Mouse (Mus musculus) brain, adult 2 months (tissue): ENCODE results near the gene Gm28308.

Source experiments
- DNase-seq: peaks from one replicate; pipeline ENCODE4 v3.0.0; 2011; ENCODE audit warnings: low read depth, low spot score

Gene Gm28308

DNA sequence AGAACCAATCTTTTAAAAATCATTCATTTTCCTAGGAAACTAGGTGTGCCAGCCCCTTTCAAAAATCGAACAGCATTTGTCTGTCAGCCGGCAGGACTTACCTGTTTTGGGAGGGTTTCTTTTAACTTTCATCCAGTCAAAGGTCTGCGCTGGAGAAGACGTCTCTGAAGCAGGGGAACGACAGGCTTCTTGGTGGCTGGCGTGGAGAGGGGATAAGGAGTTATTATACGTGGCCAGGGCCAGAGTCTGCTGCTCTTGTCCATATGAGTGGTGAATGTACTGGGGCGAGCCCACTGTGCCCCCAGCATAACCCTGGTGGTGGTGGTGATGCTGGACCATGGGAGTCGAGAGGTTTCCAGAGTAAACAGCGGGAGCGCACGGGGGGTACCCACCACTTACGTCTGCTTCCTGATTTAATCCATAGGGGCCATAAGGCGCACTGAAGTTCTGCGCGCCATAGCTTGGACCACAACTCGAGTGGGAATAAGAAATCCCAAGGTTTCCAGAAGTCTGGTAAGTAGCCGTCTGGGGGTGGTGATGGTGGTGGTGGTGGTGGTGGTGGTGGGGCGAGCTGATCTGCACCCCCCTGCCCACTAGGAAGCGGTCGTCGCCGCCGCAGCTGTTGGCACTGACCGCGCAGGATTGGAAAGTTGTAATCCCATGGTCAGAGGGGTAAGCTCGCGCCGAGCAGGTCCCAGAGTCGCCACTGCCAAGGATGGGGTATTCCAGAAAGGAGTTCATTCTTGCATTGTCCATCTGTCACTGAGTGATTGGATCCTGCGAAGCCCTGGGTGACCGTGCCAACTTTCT lies 55.5 kb downstream of the Gm28308 start:
- DNase-seq: no peak

DNA sequence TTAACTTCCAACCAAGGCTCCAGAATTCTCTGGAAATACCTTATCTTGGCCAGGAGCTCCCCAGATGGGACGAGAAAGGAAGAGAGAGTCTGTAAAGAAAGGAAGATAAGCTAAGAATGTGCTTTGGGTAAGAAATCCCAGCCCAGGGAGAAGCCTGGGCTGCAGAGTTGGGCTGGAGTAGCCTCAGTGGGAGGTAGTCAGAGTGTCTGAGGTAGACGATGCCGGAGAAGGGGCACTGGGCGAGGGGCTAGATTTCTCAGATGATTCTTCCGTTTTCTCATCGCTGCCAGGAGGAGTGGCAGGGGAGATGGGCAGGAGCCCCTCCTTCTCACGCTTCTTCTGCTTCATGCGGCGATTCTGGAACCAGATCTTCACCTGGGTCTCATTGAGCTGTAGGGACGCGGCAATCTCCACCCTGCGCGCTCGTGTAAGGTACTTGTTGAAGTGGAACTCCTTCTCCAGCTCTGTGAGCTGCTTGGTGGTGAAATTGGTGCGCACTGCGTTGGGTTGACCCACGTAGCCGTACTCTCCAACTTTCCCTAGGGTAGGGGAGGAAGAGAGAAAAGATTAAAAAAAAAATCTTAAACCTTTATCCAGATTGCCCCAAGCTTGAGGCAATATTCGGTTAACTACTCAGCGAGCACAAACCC lies 56.5 kb downstream of the Gm28308 start:
- DNase-seq: no peak

GRCm38 (mm10) chr6:52155471-52155870 lies 57.7 kb downstream of the Gm28308 start:
- DNase-seq: no peak

- DNase-seq: no peak
Measured at GRCm38 (mm10) chr6:52154044-52154443, 59.1 kb downstream of the Gm28308 start.

DNA sequence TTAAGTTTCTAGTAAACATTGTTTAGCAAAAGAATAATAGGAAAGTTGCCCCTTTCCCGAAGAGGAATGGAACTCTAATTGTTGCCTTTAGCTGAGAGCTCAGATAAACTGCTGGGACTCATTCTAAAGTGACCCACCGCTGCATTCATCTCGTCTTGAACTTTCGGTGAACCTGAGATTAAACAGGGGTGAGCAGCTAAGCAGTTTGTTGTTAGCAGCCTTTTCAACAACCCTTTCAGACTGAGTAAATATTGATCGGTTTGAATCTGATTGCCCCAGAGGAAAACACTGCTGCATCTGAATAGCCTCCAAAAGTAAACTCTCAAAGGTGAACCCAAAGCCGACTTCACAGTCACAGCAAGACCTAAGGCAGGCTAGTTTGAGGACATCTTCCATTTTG lies 59.9 kb downstream of the Gm28308 start:
- no peak for DNase-seq

DNA sequence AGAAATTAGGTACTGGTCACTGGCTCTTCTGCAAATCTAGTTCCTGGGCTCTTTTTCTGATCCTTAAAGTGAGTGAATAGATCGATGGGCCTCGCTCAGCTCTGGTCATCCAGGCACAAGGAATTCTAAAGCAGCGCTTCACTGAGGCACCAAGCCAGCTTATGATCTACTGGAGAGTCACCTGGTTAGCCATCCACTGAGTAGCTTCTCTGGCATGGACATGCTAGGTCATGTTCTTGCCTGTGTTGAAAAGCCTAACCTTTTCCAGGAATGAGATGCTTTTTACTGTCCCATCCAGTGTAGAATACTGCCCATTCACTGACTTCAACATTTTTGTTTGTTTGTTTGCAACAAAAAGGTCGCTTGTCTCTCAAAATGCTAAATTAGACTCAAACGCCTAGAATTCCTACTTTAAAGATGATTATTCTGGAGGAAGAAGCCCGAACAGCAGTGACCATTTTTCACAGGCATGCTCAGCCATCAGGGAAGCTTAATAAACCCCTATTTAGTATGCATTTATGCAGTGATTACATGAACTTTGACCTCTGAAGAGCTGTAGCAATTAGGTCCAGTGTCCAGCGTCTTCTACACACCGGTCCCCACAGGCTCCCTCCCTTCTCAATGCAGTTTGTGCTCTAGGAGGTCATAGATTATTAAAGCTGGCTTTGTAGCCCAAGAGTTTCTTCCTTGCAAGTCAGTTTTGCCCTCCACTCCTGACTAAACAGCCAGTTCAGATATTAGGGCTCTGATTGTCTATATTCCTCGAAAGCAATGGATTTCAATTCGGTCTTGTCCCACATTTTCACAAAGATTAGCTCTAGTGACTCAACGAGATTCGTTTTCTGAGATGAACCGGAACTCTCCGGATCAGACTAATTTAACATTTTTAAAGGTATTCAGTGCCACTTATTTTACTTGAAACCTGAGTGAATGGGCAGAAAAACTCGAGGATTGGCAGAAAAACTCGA lies 60.6 kb downstream of the Gm28308 start:
- DNase-seq: no peak

DNA sequence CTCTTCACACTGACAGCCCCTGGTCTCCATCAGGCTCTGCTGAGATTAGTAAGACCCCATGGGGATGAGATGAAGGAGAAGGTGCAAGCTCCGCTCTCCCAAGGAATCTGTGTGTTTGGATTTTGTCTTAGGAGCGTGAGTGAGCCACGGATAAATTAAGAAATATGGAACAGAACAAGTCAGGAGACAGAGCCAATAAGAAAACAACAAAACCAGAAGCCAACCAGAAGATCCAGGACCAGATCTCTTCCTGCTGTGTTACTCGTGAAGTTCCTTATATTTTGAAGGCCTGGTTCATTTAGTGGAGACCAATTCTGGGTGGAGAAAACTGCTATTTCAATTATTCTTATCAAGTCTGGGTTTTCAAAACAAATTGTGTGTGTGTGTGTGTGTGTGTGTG lies 61.6 kb downstream of the Gm28308 start:
- DNase-seq: no peak

GRCm38 (mm10) chr6:52150401-52150966 lies 62.7 kb downstream of the Gm28308 start:
- no peak for DNase-seq

DNA sequence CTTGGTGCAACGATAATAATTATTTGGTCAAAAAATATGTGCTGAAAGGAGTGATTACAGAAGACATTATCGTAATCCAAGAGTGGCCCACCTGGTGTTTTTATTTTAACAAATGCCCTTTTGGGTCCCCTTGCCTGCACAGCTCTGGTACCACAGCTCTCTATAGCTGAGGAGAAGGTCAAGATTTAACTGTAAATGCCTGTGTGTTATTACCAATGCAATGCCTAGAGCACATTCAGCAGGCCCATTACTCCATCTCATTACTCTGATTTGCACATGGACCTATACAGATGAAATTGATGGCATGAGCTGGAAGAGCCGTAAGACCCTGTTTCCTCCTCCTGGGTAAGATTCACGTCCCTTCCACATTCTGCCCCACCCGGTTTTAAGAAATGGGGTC lies 74.0 kb downstream of the Gm28308 start:
- no peak for DNase-seq

DNA sequence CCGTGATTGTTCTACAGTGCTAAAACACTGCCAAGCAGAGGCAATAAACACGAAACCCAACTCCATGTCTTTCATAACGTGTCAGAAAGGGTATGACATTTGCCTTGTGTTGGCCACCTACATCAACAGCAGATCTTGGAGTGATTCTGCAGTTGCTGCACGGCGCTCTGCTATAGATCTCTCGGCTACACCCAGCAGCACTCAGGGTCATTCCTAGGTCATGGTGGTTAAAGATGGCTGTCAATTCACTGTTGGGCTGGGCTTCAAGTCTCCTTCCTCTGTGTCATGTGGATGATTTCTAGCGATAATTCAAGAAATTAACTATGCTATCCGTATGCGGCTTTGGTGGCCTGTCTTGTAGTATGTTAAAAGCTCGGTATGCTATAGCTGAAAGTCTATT lies 74.6 kb downstream of the Gm28308 start:
- no peak for DNase-seq

GRCm38 (mm10) chr6:52137841-52138535 lies 75.2 kb downstream of the Gm28308 start:
- DNase-seq: peak; percentile 43

- DNase-seq: no peak
Measured at GRCm38 (mm10) chr6:52123673-52124072, 89.5 kb downstream of the Gm28308 start.

- DNase-seq: no peak
Measured at GRCm38 (mm10) chr6:52121173-52121572, 92.0 kb downstream of the Gm28308 start.

DNA sequence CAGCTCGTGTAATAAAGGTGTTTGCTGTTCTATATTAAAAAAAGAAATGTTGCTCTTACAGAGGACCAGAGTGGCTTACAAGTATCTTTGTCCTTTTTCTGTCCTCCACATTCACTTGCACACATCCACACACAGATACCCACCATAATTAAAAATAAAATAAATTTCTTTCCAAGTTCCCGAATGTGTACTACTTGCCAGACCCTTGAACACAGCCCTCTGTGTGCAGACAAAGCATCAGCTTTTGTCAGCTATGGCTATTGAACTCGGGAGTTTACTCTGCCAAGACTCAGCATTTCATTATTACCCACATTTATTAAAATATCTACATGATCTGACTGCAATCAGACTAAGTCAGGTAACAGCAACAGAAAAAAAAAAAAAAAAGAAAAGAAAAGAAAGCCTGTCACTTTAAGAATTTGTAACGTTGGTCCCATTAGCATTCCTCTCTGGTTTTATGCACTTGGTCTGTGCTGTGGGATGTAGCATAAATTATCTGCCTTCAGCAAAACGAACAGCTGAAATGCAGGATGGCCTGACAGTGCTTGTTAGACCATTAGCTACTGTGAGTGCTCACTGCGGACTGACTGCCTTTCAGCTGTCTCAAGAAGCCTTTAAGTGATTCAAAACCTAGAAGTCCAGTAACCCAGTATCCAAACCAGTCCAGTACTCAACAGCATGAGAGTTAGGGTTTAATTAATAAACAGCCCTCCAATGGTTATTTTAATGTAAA lies 94.1 kb downstream of the Gm28308 start:
- peak; percentile 47 for DNase-seq

DNA sequence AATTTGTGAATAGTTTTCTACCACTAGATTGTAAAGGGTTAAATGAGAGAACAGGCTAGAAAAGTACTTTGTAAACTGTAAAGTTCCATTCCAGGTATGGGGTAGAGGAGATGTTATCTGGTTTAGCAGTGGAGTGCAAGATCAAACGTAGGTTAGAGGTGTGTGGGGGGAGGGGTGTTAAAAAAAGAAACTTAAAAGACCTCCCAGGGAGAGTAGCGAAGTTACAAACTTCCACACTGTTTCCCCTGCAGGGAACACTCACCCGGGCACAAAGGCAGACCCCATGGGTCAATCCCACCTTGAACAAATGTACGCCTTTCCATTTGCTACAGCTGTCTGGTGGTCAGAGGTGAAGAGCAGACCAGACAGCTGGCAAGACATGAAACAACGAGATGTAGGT lies 97.2 kb downstream of the Gm28308 start:
- DNase-seq: no peak
